24 mouse cellular contexts compared by ENCODE assay signal in genomic region chrX:12110518-12110917, GRCm38 (mm10). TPM values are rescaled to one million over a fixed set of nuclear protein-coding genes. Genes with fewer than 3 reads are reported as not detected.
DNase-seq lines count a peak whose midpoint lies in the region; ATAC-seq and TF ChIP-seq lines count a peak whose summit lies in the region.
"Had no signal": no experiment of that assay in that cellular context is flagged by ENCODE, and none has a peak within 500 bp of the region (broad histone marks: within the 10 kb centered on the region; RNA-seq: fewer than 3 reads in every experiment).

No protein-coding gene starts in this region.

- WGBS in embryonic facial prominence, embryonic 14.5 days, result 82% methylated on average over 5 of the region's 6 CpGs
- 85% methylated on average over 6 of the region's 6 CpGs for WGBS in embryonic facial prominence, embryonic 10.5 days
- 52% methylated on average over 6 of the region's 6 CpGs for WGBS in heart, embryonic 14.5 days
- WGBS in intestine, embryonic 16.5 days, result 68% methylated on average over 6 of the region's 6 CpGs
- WGBS in intestine, postnatal 0 days, result 52% methylated on average over 6 of the region's 6 CpGs

- no peak for TF ChIP-seq CTCF in intestine, postnatal 0 days (IDR thresholded peaks at IDR 0.05; ENCODE audit: low read depth)

- no peak overlapping the region for H3K4me2 ChIP-seq in embryonic facial prominence, embryonic 14.5 days (ENCODE audit: low read depth, low read length)
- no peak overlapping the region for H3K4me2 ChIP-seq in heart, embryonic 14.5 days (ENCODE audit: low read length)
- no peak overlapping the region for H3K4me2 ChIP-seq in intestine, embryonic 16.5 days (ENCODE audit: low read depth, low read length)
- H3K4me2 ChIP-seq in intestine, postnatal 0 days (replicated peaks; ENCODE audit: low read depth), result no peak overlapping the region
- H3K4me2 ChIP-seq: embryonic facial prominence, embryonic 15.5 days; forebrain, embryonic 15.5 days; hindbrain, embryonic 13.5 days had no signal

- no peak overlapping the region for H3K9ac ChIP-seq in embryonic facial prominence, embryonic 14.5 days (ENCODE audit: low read depth, low read length)
- no peak overlapping the region for H3K9ac ChIP-seq in heart, embryonic 14.5 days (ENCODE audit: low read length)
- H3K9ac ChIP-seq in intestine, embryonic 16.5 days (ENCODE audit: low read depth, low read length), result no peak overlapping the region
- H3K9ac ChIP-seq in intestine, postnatal 0 days (ENCODE audit: low read depth, low read length), result no peak overlapping the region
- H3K9ac ChIP-seq: embryonic facial prominence, embryonic 15.5 days; forebrain, embryonic 15.5 days; hindbrain, embryonic 13.5 days had no signal

- no peaks in the 10 kb centered on the region for H3K4me1 ChIP-seq in embryonic facial prominence, embryonic 14.5 days (ENCODE audit: control insufficient read depth, insufficient read depth, low read length)
- H3K4me1 ChIP-seq in embryonic facial prominence, embryonic 10.5 days, result peaks cover 6% of the 10 kb centered on the region; the same call in 1 of the 2 replicates
- H3K4me1 ChIP-seq in heart, embryonic 14.5 days (ENCODE audit: control insufficient read depth in 2 of 2, insufficient read depth in 2 of 2, low read length in 2 of 2), result peaks cover 15 to 21% of the 10 kb centered on the region in 2 experiments; a peak in 3 of 4 replicates
- H3K4me1 ChIP-seq in intestine, embryonic 16.5 days (ENCODE audit: control insufficient read depth, insufficient read depth, low read length), result no peaks in the 10 kb centered on the region
- no peaks in the 10 kb centered on the region for H3K4me1 ChIP-seq in intestine, postnatal 0 days (replicated peaks; ENCODE audit: control insufficient read depth, insufficient read depth, low read length)
- H3K4me1 ChIP-seq: forebrain, embryonic 15.5 days; hindbrain, embryonic 13.5 days had no signal

- intact Hi-C loops in heart, postnatal 36 days (cut with DNase I), result no loop called here

- peak; percentile 13 for DNase-seq in embryonic facial prominence, embryonic 14.5 days (ENCODE audit: low spot score)
- no peak for DNase-seq in embryonic facial prominence, embryonic 10.5 days (ENCODE audit: low spot score)
- DNase-seq in heart, postnatal 36 days, result no peak
- DNase-seq in ZHBTc4 (ENCODE audit: low read depth, low spot score), result peak; percentile 62
- no peak for DNase-seq in urinary bladder, postnatal 10 days (ENCODE audit: low spot score)
- DNase-seq: adrenal gland, adult 2 months; adrenal gland, postnatal 25 days; B cell, adult 2 months; cerebellum, adult 18-20 months; cerebellum, adult 9-11 months; cerebellum, postnatal 36 days; gastrocnemius, postnatal 36 days; heart, adult 18-20 months; kidney, adult 2 months had no signal

- ATAC-seq in embryonic facial prominence, embryonic 14.5 days (ENCODE audit: low read depth), result no peak
- no peak for ATAC-seq in heart, embryonic 14.5 days (ENCODE audit: insufficient number of reproducible peaks, insufficient read depth, low FRiP score, low read depth)
- 0 out of 2 replicates have a peak, but pooled peaks have one; percentile 28 for ATAC-seq in intestine, embryonic 16.5 days
- no peak for ATAC-seq in intestine, postnatal 0 days
- ATAC-seq: CD4-positive, CD25-positive, alpha-beta regulatory T cell, adult 4 months; forebrain, embryonic 15.5 days; hindbrain, postnatal 0 days had no signal

- H3K36me3 ChIP-seq in embryonic facial prominence, embryonic 14.5 days (ENCODE audit: control insufficient read depth, insufficient read depth, low read length), result no peaks in the 10 kb centered on the region
- H3K36me3 ChIP-seq in embryonic facial prominence, embryonic 10.5 days (replicated peaks), result 0 out of 2 replicates have a peak, but pooled peaks cover 4% of the 10 kb centered on the region
- H3K36me3 ChIP-seq in heart, embryonic 14.5 days (ENCODE audit: control insufficient read depth, insufficient read depth, low read length), result no peaks in the 10 kb centered on the region
- H3K36me3 ChIP-seq in intestine, embryonic 16.5 days (ENCODE audit: control insufficient read depth, insufficient read depth, low read length), result no peaks in the 10 kb centered on the region
- H3K36me3 ChIP-seq in intestine, postnatal 0 days (ENCODE audit: control insufficient read depth, insufficient read depth), result no peaks in the 10 kb centered on the region
- H3K36me3 ChIP-seq: embryonic facial prominence, embryonic 15.5 days; forebrain, embryonic 10.5 days; forebrain, embryonic 15.5 days; hindbrain, embryonic 13.5 days had no signal

- H3K9me3 ChIP-seq in embryonic facial prominence, embryonic 14.5 days (ENCODE audit: control insufficient read depth, low read length), result no peaks in the 10 kb centered on the region
- no peaks in the 10 kb centered on the region for H3K9me3 ChIP-seq in embryonic facial prominence, embryonic 10.5 days
- H3K9me3 ChIP-seq in heart, embryonic 14.5 days (ENCODE audit: control insufficient read depth, low read length), result no peaks in the 10 kb centered on the region
- H3K9me3 ChIP-seq in intestine, embryonic 16.5 days (ENCODE audit: control insufficient read depth, low read length), result no peaks in the 10 kb centered on the region
- H3K9me3 ChIP-seq in intestine, postnatal 0 days (ENCODE audit: control insufficient read depth), result no peaks in the 10 kb centered on the region
- H3K9me3 ChIP-seq: embryonic facial prominence, embryonic 15.5 days; forebrain, embryonic 10.5 days; forebrain, embryonic 15.5 days; hindbrain, embryonic 13.5 days had no signal

- no peak overlapping the region for H3K4me3 ChIP-seq in embryonic facial prominence, embryonic 14.5 days (ENCODE audit: low read depth, low read length)
- no peak overlapping the region for H3K4me3 ChIP-seq in embryonic facial prominence, embryonic 10.5 days
- no peak overlapping the region for H3K4me3 ChIP-seq in heart, embryonic 14.5 days (ENCODE audit: control insufficient read depth in 1 of 2, insufficient read depth in 1 of 2, low read depth in 1 of 2, low read length in 2 of 2)
- H3K4me3 ChIP-seq in intestine, embryonic 16.5 days (ENCODE audit: low read length), result no peak overlapping the region
- H3K4me3 ChIP-seq in intestine, postnatal 0 days (ENCODE audit: low read depth, low read length), result no peak overlapping the region
- H3K4me3 ChIP-seq: embryonic facial prominence, embryonic 15.5 days; erythroblast, embryonic 14.5 days; forebrain, embryonic 10.5 days; forebrain, embryonic 15.5 days; hindbrain, embryonic 13.5 days had no signal

- H3K27ac ChIP-seq in embryonic facial prominence, embryonic 14.5 days (replicated peaks; ENCODE audit: low read depth, low read length), result no peak overlapping the region
- no peak overlapping the region for H3K27ac ChIP-seq in embryonic facial prominence, embryonic 10.5 days (replicated peaks)
- H3K27ac ChIP-seq in heart, embryonic 14.5 days (replicated peaks in 1 of 2; ENCODE audit: control insufficient read depth in 1 of 2, insufficient read depth in 1 of 2, low read depth in 2 of 2, low read length in 2 of 2), result peak overlapping the region; percentile 39 to 44; a peak in 2 of 4 replicates
- H3K27ac ChIP-seq in intestine, embryonic 16.5 days (ENCODE audit: low read length), result no peak overlapping the region
- no peak overlapping the region for H3K27ac ChIP-seq in intestine, postnatal 0 days (ENCODE audit: low read depth, low read length)
- H3K27ac ChIP-seq: embryonic facial prominence, embryonic 15.5 days; forebrain, embryonic 10.5 days; forebrain, embryonic 15.5 days; hindbrain, embryonic 13.5 days; hindbrain, postnatal 0 days had no signal

- no peaks in the 10 kb centered on the region for H3K27me3 ChIP-seq in embryonic facial prominence, embryonic 14.5 days (replicated peaks; ENCODE audit: control insufficient read depth, insufficient read depth, low read length)
- H3K27me3 ChIP-seq in embryonic facial prominence, embryonic 10.5 days (replicated peaks; ENCODE audit: low read depth, poor library complexity, severe bottlenecking), result peaks cover 34% of the 10 kb centered on the region
- H3K27me3 ChIP-seq in heart, embryonic 14.5 days (ENCODE audit: control insufficient read depth, insufficient read depth, low read length), result no peaks in the 10 kb centered on the region
- H3K27me3 ChIP-seq in intestine, embryonic 16.5 days (replicated peaks; ENCODE audit: control insufficient read depth, insufficient read depth, low read length), result no peaks in the 10 kb centered on the region
- no peaks in the 10 kb centered on the region; the same call in 1 of the 2 replicates for H3K27me3 ChIP-seq in intestine, postnatal 0 days (replicated peaks; ENCODE audit: control insufficient read depth, insufficient read depth, low read length)
- H3K27me3 ChIP-seq: embryonic facial prominence, embryonic 15.5 days; forebrain, embryonic 15.5 days had no signal

RNA-seq across cellular contexts. Expression of gene Bcor, which starts 49.6 kb away (rescaled TPM):
- 15.0 and 17.7 TPM in 2 replicates for polyA plus RNA-seq in embryonic facial prominence, embryonic 14.5 days (2014; fragmentation: Nextera tagmentation; extraction: Ambion mirVana)
- 23.7 and 26.3 TPM in 2 replicates for polyA plus RNA-seq in embryonic facial prominence, embryonic 10.5 days (2016; fragmentation: Nextera tagmentation; extraction: Ambion mirVana)
- polyA plus RNA-seq in heart, embryonic 14.5 days (2014; fragmentation: Nextera tagmentation; extraction: Ambion mirVana), result 17.0 and 17.7 TPM in 2 replicates
- 10 to 100 TPM; 20.0 to 25.9 TPM for total RNA-seq in heart, postnatal 36 days (2021)
- polyA plus RNA-seq in intestine, embryonic 16.5 days (2015; fragmentation: Nextera tagmentation; extraction: Ambion mirVana), result 8.1 and 9.8 TPM in 2 replicates
- polyA plus RNA-seq in intestine, postnatal 0 days (2015; fragmentation: Nextera tagmentation; extraction: Ambion mirVana), result 4.2 and 4.8 TPM in 2 replicates

Comparison
In these comparisons a context has a peak if more than half of its experiments do, and no peak if none do; other contexts are left out.
1. DNase-seq: peak in embryonic facial prominence, embryonic 14.5 days (single experiment) and ZHBTc4 (single experiment); none in embryonic facial prominence, embryonic 10.5 days (single experiment), heart, postnatal 36 days (0 of 2) and urinary bladder, postnatal 10 days (single experiment).
2. H3K27ac ChIP-seq: peak in heart, embryonic 14.5 days (2 of 2); none in embryonic facial prominence, embryonic 14.5 days (single experiment), embryonic facial prominence, embryonic 10.5 days (single experiment), intestine, embryonic 16.5 days (single experiment) and intestine, postnatal 0 days (single experiment).